Mouse (Mus musculus) mouse trophoblast stem cell (cell line): ENCODE results near the gene Pax1.

Experiments used
- in situ Hi-C, 2 experiments: fragments of 300-500 bp; cut with MseI, MboI; formaldehyde crosslinking; loops; 2 replicates in 1 of 2; 3 replicates in 1 of 2; pipeline ENCODE4 v1.15.1; 2025

The Pax1 gene

GRCm38 (mm10) chr2:147361581-147361980 is at the start of gene Pax1:
Pax1 (plus strand) TSS chr2:147361925.
- in situ Hi-C loops: no loop called here

GRCm38 (mm10) chr2:147321036-147321435 is 40.7 kb upstream of the Pax1 start:
- in situ Hi-C loops: no loop called here

GRCm38 (mm10) chr2:147325178-147325577 is 36.5 kb upstream of the Pax1 start:
- in situ Hi-C loops: no loop called here

GRCm38 (mm10) chr2:147332731-147333130 is 29.0 kb upstream of the Pax1 start:
- in situ Hi-C loops: no loop called here

- in situ Hi-C loops: no loop called here
These were observed 23.0 kb upstream of the Pax1 start for GRCm38 (mm10) chr2:147338729-147339128.

- in situ Hi-C loops: no loop called here
These were observed 21.9 kb upstream of the Pax1 start for GRCm38 (mm10) chr2:147339796-147340195.

GRCm38 (mm10) chr2:147342198-147342597 is 19.5 kb upstream of the Pax1 start:
- in situ Hi-C loops: no loop called here

- in situ Hi-C loops: no loop called here
These were observed 2.0 kb upstream of the Pax1 start for GRCm38 (mm10) chr2:147359716-147360115.

- in situ Hi-C loops: no loop called here
These were observed 1.3 kb upstream of the Pax1 start for GRCm38 (mm10) chr2:147360401-147360800.

GRCm38 (mm10) chr2:147360856-147361255 is 869 bp upstream of the Pax1 start:
- in situ Hi-C loops: no loop called here

- in situ Hi-C loops: no loop called here
These were observed 591 bp downstream of the Pax1 start for GRCm38 (mm10) chr2:147362316-147362715.

- in situ Hi-C loops: no loop called here
These were observed 1.8 kb downstream of the Pax1 start for GRCm38 (mm10) chr2:147363401-147364130.

GRCm38 (mm10) chr2:147364198-147364597 is 2.5 kb downstream of the Pax1 start:
- in situ Hi-C loops: no loop called here

- in situ Hi-C loops: no loop called here
These were observed 3.5 kb downstream of the Pax1 start for GRCm38 (mm10) chr2:147364982-147365907.

GRCm38 (mm10) chr2:147365908-147366630 is 4.3 kb downstream of the Pax1 start:
- in situ Hi-C loops: no loop called here

GRCm38 (mm10) chr2:147367246-147367820 is 5.6 kb downstream of the Pax1 start:
- in situ Hi-C loops: no loop called here

- in situ Hi-C loops: no loop called here
These were observed 6.3 kb downstream of the Pax1 start for GRCm38 (mm10) chr2:147367911-147368591.

- in situ Hi-C loops: no loop called here
These were observed 7.8 kb downstream of the Pax1 start for GRCm38 (mm10) chr2:147369561-147369960.

GRCm38 (mm10) chr2:147370091-147370490 is 8.4 kb downstream of the Pax1 start:
- in situ Hi-C loops: no loop called here

GRCm38 (mm10) chr2:147371289-147371688 is 9.6 kb downstream of the Pax1 start:
- in situ Hi-C loops: no loop called here

GRCm38 (mm10) chr2:147371840-147372239 is 10.1 kb downstream of the Pax1 start:
- in situ Hi-C loops: no loop called here
